Mouse (Mus musculus) ovary, postnatal 36 days (tissue): ENCODE measurements around the gene Mprip.

Experiments
- DNase-seq: peaks from one replicate; pipeline ENCODE4 v3.0.0; 2022; ENCODE audit warnings: low spot score, mixed read lengths

Gene Mprip

DNA sequence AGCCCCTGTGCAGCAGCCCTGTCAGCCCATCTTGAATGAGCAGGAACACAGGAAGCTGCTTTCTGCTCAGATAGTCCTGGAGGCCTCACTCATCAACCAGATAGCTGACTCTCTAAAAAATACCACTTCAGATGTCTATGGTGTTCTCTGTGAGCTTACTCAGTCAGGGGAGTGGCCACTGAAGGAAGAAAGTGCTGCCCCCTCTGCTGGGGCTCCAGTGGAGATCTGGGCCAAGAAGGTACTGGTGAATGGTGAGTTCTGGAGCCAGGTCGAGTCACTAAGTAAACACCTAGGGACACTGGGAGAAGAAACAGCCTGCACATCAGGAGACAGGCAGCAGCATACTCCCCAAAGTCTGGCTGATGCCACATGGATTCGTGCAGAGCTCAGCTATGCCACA is 98.5 kb downstream of the Mprip start:
- no peak for DNase-seq

DNA sequence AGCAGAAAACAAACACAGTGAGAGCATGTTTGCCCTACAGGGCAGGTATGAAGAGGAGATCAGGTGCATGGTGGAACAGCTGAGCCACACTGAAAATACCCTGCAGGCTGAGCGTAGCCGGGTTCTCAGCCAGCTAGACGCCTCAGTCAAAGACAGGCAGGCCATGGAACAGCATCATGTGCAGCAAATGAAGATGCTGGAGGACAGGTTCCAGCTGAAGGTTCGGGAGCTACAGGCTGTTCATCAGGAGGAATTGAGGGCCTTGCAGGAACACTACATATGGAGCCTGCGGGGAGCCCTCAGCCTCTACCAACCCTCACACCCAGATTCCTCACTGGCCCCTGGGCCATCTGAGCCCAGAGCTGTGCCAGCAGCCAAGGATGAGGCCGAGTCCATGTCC is 99.7 kb downstream of the Mprip start:
- no peak for DNase-seq

DNA sequence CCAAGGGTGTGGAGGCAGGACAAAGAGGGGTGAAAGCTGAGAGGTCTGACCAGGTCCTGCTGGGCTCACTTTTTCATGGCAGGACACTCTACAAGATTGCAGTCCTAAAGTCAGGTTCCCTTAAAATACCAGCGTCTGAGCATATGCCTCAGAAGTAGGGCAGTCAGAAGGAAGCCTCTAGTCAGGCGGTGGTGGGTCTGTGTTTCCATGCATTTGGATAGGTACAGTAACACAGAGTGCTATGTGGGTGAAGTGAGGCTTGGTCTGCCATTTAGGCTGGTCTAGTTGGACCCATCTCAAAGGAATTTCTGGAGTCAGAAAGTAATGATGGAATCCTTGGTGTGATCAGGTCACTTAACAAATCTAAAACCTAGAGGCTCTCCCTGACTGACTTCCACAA is 108.2 kb downstream of the Mprip start:
- DNase-seq = no peak

DNA sequence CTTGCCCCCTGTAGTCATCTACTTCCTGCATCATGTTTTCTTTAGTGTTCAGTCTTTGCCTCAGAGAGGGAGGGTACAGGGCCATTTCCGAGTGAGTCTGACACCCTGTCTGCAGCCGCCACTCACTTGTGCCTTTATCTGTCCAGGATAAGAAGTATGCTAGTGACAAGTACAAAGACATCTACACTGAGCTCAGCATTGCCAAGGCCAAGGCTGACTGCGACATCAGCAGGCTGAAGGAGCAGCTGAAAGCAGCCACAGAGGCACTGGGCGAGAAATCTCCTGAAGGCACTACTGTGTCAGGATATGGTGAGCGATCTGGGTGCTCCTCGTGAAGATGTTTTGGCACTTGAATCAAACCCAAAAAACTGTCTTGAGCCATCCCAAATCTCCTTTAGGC is 108.6 kb downstream of the Mprip start:
- DNase-seq = no peak

DNA sequence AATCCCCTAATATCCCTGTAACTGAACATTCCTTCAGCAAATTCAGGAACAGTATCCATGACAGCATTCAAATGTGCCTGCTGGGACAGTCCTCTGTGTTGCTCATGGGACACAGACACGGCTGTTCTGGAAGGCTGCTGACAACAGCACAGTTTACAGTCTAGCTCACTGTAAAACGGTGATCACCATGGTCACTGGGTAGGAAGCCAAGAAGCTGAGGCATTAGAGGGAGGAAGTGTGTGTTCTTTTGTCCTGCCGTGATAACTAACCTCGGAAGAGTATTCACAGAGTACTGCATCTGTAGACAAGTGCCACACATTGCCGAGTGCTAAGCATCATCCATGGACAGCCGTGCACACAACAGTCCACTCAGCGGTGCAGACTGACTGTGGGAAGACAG is 109.6 kb downstream of the Mprip start:
- no peak for DNase-seq

DNA sequence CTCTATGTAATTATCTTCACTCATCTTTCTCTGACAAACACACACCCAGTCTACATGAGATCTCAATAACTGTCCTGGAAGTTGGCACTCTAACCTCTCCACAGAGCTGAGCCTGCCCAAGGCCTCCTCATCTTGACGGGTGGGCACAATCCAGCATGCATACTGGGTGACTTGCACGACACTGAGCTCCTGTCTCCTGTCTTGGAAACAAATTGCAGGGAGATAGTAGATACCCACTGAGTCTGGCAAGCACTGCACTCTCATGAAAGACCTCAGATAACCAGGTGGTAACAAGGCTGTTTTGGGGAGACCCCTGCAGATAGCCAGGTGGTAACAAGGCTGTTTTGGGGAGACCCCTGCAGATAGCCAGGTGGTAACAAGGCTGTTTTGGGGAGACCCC is 111.2 kb downstream of the Mprip start:
- no peak for DNase-seq

DNA sequence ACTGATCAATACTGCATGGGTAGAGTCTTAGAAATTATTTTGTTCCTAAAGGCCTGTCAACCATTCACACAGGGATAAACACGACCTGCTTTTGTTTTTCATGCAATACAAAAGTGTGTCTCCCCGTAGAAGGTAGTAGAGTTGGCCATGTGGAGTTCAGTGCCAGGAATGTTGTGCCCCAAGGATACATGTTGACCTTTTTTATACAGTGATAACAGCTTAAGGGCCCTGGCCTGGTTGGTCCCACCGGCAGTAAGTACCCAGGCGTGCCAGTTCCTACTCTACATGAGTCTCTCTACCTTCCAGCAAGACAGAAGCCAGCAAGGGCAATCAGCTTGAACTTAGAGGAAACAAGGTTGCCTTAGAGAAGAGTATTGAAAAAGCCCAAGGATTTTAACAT is 111.8 kb downstream of the Mprip start:
- no peak for DNase-seq

DNA sequence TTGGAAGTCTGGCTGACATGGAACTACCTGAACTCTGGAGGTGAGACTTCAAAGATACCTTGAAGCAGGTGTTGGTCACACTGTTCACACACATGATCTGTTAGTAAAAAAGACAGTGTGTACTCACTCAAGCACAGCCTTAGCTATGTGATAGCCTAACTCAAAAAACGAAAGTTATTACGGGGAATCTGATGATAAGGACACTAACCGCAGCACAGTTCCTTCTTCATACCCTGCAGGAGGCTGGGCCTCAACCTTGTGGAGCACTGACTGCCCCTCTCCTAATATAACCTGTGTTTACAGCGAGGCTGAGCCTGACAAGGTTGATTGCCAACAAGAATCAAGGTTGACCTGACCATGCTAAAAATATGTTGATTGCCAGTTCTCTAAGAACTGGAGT is 113.4 kb downstream of the Mprip start:
- no peak for DNase-seq

DNA sequence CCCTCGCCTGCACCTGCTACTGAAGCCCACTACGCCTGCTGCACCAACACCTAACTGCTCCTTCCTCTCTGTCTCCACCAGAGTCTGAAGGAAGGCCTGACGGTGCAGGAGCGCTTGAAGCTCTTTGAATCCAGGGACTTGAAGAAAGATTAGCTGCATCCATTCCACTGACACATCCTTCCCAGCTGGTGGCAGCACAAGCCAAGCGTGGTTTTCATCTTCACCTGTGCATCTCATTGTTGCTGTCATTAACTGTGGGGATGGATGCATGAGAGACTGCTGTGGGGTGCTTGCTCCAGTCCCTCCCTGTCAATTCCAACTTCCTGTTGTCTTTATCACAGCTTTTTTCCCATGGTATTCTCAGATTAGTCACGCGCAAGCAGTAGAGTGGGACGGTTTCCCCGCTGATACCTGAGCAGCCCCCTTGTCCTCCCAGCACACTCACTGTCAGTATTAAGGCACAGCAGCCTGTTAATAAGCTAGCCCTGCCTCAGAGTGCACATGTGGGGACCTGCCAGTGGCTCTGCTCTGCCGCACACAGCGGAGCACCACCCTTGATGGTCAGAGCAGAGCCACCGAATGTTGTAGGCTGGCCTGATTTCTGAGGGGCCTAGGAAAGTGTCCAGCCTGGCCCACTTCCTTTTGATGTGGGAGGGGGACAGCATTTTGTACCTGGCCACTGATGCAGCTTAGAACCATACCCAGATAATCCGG is 114.5 kb downstream of the Mprip start:
- DNase-seq = no peak

DNA sequence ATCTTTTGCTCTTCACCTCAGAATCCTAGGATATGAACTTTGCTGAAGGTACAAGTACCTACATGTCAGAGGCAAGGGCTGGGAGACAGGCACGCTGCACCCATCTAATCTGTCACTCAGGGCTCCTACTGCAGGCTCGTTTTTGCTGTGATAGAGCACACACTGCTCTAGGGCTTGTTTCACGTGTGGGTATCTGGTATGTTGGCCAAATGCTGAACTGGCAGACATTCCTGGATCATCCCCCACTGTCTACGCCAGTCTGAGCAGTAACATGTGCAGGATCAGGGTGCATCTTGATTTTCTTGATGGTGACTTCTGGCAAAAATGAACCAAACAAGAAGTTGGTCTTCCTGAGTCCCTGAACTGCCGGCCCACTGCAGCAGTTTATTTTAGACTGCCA is 116.2 kb downstream of the Mprip start:
- DNase-seq = no peak

DNA sequence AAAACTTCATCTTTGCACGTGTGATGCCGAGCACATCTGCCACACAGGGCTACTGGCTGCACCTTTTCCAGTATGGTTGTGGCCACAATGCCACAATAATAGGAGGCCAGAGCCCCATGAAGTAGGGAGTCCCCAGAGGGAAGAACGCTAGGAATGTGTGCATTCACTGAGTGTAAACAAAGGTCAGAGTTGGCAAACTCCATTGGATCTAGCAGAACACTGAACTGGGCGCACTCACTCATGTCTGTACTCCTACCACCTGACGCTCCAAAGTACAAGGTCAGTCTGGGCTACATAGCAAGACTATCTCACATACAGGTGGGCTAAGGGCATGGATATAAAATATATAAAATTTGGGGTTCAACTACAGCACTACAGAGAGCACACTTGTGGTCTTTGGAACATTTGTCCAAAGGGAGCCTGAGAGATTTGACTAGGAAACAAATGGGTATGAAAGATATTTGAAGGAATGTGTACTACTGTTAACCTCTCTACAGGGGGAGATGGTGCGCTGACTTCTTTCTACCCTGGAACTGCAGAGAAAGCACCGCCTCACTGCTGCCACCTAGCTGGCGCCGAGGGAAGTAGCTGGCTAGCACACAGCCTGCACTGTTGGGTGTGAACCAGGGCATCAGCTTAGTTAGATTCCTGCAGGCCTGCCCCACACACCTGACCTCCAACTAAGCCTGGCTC is 117.2 kb downstream of the Mprip start:
- DNase-seq = peak; percentile 71

DNA sequence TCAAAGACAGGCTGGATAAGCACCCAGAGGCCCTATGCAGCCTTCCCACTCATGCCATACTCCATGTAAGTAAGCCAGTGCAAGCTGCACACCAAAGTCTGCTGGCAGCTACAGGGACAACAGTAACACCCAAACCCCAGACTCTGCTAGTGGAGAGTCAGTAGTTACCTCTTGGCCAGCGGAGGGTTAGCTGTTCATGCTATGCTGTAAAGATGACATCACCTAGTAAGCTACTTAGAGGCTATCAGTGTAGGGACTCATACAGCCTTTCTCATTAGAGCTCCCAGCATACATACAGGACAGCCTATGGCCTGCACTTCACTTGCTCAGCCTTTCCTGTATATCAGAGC is 117.7 kb downstream of the Mprip start:
- DNase-seq = no peak

DNA sequence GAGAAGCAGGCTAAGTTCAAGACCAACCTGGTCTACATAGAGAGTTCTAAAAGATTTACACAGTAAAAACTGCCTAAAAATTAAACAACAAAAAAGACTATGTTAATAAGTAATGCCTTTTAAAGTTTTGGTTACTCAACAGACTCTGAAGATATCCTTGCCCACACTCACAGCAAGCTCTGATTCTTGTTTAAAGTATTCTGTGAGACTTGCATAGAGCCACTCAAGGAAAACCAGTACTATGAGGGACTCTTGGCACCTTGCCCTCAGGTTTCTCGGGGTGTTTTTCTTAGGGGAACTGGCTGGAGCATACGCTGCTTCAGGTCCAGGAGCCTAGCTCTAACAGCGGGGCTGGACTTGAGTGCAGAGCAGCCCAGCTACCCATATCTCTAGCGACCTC is 118.3 kb downstream of the Mprip start:
- no peak for DNase-seq

DNA sequence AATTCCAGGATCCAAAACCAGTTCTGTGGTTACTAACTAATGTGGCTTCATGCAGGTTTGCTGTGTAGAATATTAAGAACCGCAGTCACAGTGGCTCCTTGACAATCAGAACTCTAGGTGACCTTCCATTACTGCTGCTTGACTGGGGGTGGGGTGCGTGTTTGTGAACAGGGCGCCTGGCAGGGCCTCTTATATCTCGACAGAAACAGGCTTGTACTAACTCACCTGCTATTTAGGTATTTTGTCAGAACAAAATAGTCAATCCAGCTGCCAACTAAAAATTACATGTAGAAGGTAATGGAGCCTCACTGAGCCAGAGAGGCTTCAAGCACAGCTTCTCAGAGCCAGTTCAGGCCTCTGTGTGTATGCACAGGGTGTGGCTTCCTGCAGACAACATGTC is 119.1 kb downstream of the Mprip start:
- DNase-seq = no peak

DNA sequence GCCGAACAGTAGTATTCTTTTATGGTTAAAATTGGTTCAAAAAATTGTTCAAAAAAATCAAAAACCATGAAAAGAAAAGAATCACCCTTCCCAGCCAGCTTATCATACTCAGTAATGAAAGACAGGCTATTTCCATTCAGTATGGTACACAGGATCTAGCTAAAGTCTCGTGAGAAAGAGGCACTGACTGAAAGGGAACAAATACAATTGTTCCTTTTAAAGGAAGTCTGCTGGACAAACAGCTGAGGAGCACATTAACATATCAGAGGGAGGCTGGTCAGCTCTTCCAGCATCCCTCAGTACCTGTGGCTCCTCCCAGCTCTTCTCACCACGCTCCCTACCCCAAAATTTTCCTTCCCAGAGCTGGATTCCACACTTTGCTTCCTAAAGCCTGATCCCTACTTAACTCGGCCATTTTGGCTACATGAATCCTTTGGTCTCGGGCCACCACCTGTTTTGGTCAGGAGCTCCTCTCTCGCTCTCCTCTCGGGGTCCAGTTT is 121.0 kb downstream of the Mprip start:
- no peak for DNase-seq

DNA sequence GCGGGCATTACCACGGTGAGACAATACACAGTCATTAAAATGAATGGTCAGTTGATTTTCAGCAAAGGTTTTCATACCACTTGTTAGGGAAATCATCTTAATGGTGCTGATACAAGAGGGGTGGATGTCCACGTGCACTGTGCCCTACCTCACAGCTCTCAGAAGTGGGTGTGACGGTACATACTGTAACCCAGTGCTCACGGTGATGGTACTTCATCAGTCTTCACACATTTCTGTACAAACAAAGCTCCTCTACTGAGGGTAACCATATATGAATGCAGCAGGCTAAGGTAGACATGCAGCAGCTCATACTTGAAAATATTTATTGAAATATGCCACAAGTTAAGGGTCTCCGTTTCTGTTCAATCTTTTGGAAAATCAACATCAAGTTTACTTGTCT is 122.5 kb downstream of the Mprip start:
- no peak for DNase-seq

DNA sequence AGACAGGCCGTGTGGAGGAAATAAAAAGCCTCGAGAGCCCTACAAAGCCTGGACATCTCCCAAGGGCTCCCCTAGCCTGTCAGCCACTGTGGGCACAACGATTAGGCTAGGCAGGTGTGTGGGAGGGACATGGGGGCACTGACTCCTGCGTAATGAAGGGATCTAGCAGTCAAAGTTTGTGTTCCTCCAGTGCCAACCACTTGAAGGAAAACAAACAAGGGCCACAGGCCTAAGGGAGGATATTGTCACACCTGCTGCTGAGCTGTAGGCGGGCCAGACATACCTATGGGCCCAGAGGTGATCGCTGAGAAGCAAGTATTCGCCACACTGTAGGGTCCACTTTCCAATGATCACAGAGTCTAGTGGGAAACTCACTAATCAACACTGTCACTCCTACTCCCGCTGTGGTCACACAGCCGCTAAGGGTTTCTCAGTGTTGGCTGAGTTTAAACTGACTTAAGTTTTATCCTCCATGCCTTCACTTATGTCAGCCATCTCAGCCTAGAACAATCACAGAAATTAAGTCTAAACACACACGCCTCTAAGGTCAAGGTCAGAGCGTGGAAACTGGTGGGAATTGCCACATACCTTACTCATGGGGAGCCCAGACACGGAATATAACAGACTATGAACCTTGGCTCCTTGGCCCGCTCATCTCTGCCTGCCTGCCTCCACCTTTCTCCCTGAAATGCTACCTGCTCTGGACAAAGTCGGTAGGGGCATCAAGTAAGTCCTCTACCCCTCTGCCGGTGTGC is 125.5 kb downstream of the Mprip start:
- no peak for DNase-seq

DNA sequence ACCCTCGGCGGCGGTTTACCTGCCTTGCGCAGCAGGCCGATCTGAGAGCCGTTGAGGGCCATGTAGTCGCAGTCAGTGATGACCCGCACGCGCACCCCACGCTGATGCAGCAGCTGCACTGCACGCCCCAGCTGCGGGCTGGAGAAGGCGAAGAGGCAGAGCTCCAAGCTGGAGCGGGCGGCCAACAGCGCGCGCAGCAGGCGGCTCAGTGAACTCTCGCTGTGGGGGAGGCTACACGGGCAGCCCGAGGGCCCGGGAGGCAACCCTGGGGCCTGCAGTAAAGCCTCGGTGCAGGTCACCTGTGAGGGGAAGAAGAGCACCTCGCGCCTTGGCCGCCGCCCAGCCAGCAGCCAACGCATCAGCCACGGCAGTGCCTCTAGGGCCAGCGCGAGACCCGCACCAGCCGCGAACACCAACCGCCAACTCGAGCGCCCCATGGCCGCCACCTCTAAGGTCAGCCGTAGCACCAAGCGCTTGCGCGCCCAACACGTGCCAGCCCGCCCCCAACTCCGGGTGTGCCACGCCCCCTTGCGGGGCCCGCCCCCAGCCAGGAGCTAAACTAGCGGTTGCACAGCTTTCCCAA is 126.2 kb downstream of the Mprip start, which contains the start of gene Pld6:
Pld6 (minus strand) TSS at position 447 of the 583 bp plus-strand sequence.
- peak; percentile 67 for DNase-seq

DNA sequence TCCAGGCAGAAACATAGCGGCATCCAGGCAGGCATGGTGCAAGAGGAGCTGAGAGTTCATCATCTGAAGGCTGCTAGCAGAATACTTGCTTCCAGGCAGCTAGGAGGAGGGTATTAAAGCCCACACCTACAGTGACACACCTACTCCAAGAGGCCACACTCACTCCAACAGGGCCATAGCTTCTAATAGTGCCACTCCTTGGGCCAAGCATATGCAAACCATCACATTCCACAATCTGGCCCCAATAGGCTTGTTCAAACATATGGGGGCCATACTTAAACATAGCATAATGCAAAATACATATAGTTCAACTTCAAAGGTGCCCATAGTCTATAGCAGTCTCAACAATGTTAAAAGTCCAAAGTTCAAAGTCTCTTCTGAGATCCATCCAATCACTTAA is 128.2 kb downstream of the Mprip start:
- DNase-seq = no peak

DNA sequence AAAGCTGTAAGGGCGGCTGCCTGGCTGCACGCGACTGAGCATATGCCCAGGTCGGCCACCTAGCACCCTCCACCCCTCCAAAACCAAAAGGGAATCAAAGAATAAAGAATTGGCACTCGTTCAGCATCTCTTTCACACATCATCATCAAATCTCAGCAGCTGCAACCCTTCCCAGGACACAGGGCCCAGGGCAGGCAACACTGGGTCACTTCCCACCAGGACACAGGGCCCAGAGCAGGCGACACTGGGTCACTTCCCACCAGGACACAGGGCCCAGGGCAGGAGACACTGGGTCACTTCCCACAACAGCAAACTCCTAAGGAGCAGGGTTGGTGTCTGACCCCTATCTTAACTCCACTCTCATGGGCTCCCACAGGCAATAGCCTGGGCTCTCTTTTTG is 132.3 kb downstream of the Mprip start:
- no peak for DNase-seq

DNA sequence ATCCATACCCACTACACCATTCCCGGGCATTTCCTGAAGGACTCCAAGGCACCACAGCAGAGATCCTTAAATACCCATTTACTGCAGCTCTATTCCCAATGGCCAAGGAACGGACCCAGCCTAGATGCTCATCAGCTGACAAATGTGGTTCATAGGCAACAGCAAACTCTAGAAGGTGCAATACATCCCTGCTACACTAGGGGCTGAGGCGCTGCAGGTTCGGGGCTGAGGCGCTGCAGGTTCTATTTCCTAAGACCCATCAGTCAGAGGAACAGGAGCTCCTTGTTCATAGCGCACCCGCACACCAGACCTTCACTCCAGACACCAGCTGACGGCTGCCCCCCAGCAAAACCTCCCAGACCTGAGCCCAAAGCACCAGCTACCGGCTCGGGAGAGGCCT is 139.3 kb downstream of the Mprip start:
- DNase-seq = no peak

DNA sequence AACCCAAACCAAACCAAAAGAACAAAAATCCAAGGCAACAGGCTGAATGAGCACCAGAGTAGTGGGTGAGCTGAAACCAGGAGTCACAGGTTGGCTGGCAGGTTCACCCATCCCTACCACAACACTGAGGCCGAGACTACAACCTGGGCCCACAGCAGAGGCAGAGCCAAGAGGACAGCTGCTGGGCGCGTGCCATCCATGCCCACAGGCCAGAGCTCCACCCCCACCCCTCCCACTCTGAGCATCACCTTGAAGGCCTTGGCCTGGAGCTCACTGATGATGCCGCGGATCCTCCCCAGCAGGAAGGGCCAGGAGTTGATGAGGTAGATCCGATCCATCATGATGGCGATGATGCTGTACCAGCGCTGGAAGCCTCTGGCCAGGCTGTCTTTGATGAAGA is 140.8 kb downstream of the Mprip start:
- no peak for DNase-seq

DNA sequence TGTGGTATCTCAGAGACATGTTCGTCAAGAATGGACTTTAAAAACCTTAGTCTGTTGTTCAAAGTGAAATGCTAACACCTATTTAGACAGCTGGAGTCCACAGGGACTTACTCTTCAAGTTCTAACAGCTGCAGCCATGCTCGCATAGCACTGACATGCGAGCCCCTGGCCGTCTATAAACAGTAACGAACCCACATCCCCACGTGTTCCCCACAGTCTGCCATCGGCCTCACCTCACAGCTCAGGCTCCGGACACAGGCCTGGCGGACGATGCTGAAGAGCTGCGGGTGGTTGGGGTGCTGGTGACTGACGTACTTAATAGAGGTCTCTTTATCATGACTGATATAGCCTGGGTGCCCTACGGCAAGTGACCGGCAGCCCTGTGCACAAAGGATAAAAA is 142.4 kb downstream of the Mprip start:
- DNase-seq = no peak
